Mouse (Mus musculus) activated CD4-positive, CD25-positive, alpha-beta regulatory T cell, adult 4 months (primary cell): ENCODE measurements around the gene Olfr1082. TPM values are rescaled to one million over a fixed set of nuclear protein-coding genes. Genes with fewer than 3 reads are reported as not detected.
"Not testable (repeated sequence)": the region's sequence is repeated elsewhere in the genome, so short reads cannot be mapped to it uniquely, and the experiment has no call there.

Experiments used
- ATAC-seq: one replicate; pipeline ENCODE4 v1.8.0; 2017
- polyA plus RNA-seq, 2 experiments: library from polyadenylated mRNA; unstranded; fragments of 100-300 nt; shearing (Covaris generic); gene quantifications; one replicate each; pipeline ENCODE4 v1.2.1; 2017

Olfr1082 gene
- polyA plus RNA-seq, result not detected

DNA sequence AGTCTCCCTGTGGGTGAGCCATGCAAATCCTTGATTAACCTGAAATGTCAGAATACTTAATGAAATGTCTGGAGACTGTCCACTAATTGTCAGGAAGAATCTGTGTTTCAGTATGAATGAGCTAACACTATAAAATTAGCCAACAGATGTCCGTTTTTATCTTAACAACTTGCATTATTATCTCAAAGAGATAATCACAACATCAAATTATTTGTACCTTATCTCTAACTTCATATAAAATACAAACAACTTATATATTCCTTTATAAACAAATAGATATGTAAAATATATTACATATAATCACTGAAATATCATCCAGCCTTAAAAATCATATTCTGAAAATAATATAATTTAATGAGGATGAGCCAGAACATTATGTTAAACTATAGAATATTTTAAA is at the start of gene Olfr1082:
Gene Olfr1082 (minus strand): TSS at position 101 of the 400 bp plus-strand sequence.
- ATAC-seq, result not testable (repeated sequence)

DNA sequence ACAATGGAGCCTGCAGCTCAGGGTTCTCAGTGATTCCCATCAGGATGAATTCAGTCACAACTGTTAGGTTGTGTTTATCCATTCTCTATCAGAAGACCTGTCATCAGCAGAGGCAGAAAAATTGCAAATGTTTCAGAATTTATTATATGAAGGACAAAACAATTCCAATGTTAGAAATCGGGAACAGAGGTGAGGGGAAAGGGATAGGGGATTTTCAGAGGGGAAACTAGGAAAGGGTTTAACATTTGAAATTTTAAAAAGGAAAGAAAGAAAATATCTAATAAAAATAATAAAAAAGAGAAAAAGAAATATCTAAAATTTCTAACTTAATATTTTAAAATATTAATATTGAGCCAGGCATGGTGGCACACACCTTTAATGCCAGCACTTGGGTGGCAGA is 40.9 kb upstream of the Olfr1082 start, which contains the start of gene Olfr1084:
Gene Olfr1084 (minus strand): TSS at position 101 of the 400 bp plus-strand sequence.
- not testable (repeated sequence) for ATAC-seq

DNA sequence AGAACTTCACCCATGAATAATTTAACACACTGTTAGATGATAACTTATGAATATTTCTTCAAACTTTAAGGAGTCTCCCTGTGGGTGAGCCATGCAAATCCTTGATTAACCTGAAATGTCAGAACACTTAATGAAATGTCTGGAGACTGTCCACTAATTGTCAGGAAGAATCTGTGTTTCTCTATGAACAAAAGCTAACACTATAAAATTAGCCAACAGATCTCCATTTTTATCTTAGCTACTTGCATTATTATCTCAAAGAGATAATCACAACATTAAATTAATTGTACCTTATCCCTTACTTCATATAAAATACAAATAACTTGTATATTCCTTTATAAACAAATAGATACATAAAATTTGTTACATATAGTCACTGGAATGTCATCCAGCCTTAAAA is 40.6 kb downstream of the Olfr1082 start, which contains the start of gene Olfr1080:
Gene Olfr1080 (minus strand): TSS at position 101 of the 400 bp plus-strand sequence.
- not testable (repeated sequence) for ATAC-seq

Other genes starting within 250 kb of the Olfr1082 start
- not detected for gene Olfr1055, start 248.7 kb downstream of the Olfr1082 start, polyA plus RNA-seq
- gene Olfr1056, start 236.5 kb downstream of the Olfr1082 start, polyA plus RNA-seq, result not detected
- not detected for gene Olfr1057, start 220.6 kb downstream of the Olfr1082 start, polyA plus RNA-seq
- not detected for gene Olfr1058, start 210.4 kb downstream of the Olfr1082 start, polyA plus RNA-seq
- not detected for gene Olfr1061, start 184.9 kb downstream of the Olfr1082 start, polyA plus RNA-seq
- gene Olfr1062, start 172.2 kb downstream of the Olfr1082 start, polyA plus RNA-seq, result not detected
- gene Olfr1065, start 148.4 kb downstream of the Olfr1082 start, polyA plus RNA-seq, result not detected
- gene Olfr1066, start 142.7 kb downstream of the Olfr1082 start, polyA plus RNA-seq, result not detected
- gene Olfr228, start 111.6 kb downstream of the Olfr1082 start, polyA plus RNA-seq, result not detected
- not detected for gene Olfr1076, start 90.5 kb downstream of the Olfr1082 start, polyA plus RNA-seq
- not detected for gene Olfr1079, start 56.5 kb downstream of the Olfr1082 start, polyA plus RNA-seq
- gene Olfr1080, start 40.7 kb downstream of the Olfr1082 start, polyA plus RNA-seq, result not detected
- not detected for gene Olfr1084, start 40.8 kb upstream of the Olfr1082 start, polyA plus RNA-seq
- not detected for gene Olfr1085, start 63.1 kb upstream of the Olfr1082 start, polyA plus RNA-seq
- gene Olfr1086, start 81.1 kb upstream of the Olfr1082 start, polyA plus RNA-seq, result not detected
- gene Olfr1087, start 99.4 kb upstream of the Olfr1082 start, polyA plus RNA-seq, result not detected
- gene Olfr1089, start 134.7 kb upstream of the Olfr1082 start, polyA plus RNA-seq, result not detected
- not detected for gene Olfr1090, start 160.0 kb upstream of the Olfr1082 start, polyA plus RNA-seq
- gene Olfr1093, start 183.5 kb upstream of the Olfr1082 start, polyA plus RNA-seq, result not detected
- not detected for gene Olfr141, start 211.1 kb upstream of the Olfr1082 start, polyA plus RNA-seq
- gene Olfr1094, start 225.7 kb upstream of the Olfr1082 start, polyA plus RNA-seq, result not detected